Mouse (Mus musculus) stomach, postnatal 0 days (tissue): ENCODE measurements around the gene Unc119b.

Experiments
- CTCF ChIP-seq: IDR thresholded peaks from 2 replicates; pipeline ENCODE4 v1.5.1; 2016; ENCODE audit warnings: antibody characterized with exemption, low read depth, mild to moderate bottlenecking, moderate library complexity
- EP300 ChIP-seq: optimal IDR thresholded peaks from 2 replicates; pipeline ENCODE3; 2016; ENCODE audit warnings: antibody characterized with exemption

- TF ChIP-seq CTCF (no peak), EP300 (no peak)
Observed at GRCm38 (mm10) chr5:115140726-115141125, 6.0 kb upstream of the Unc119b start.
